Mouse (Mus musculus): ENCODE measurements around the gene Sipa1l1.

DNA sequence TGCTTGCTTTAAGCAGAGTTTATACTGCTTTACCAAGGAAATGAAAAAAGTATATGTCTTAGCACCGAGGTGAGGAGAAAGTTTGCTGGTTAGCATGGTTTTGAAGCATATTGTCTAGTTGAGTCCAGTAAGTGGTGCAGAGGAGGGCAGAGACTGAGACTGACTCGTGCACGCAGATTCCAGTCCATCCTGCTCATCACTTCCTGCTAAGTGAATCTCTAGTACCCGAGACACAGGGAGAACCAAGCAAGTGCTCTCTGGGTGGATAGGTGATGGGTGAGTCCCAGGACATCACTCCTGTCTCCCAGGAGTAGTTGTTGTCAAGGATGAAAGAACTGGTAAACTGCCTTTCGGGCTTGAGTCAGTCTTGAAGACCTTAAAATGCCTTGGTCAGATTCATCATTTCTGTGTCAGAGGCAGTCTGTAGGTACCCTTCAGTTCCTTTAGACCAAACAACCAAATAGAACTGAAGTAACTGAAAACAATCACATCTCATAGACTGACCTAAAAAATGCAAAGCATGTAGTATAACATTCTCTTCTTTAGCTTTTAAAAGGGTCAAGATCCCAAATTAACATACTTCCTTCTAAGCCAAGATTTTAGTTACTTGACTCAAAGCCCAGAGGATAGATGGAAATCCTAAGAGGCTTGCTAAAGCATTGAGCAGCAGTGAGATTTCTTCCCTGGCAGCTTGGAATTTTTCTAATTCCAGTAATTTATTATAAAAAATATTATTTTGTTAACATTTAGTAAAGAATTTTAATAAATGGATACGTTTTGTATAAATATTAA, 89.1 kb downstream of the Sipa1l1 start:
- TF ChIP-seq CTCF (IDR thresholded peaks at IDR 0.05; ENCODE audit: extremely low read depth, insufficient read depth, low read length) (no peak), POLR2A (IDR thresholded peaks at IDR 0.05; ENCODE audit: extremely low read depth, insufficient read depth, low read length) (no peak)

All from cortical plate, adult 2 months (tissue).